Mouse (Mus musculus): ENCODE data around the gene Pnmal1. TPM values are rescaled to one million over a fixed set of nuclear protein-coding genes. Genes with fewer than 3 reads are reported as not detected.
A peak's percentile ranks its signal among the peaks of the same experiment; 100 is the strongest.

Pnmal1 gene
- total RNA-seq, 2 experiments from 2014 or later: not detected

- DNase-seq (ENCODE audit: low spot score): peak; percentile 100
Observed at GRCm38 (mm10) chr7:16924037-16924834, 35.2 kb upstream of the Pnmal1 start, which contains the start of gene Calm3. Gene Calm3 (minus strand): TSS chr7:16924114.

GRCm38 (mm10) chr7:16928341-16928740, 31.1 kb upstream of the Pnmal1 start:
- DNase-seq (ENCODE audit: low spot score): no peak

- DNase-seq (ENCODE audit: low spot score): peak; percentile 66
Observed at GRCm38 (mm10) chr7:16930850-16931249, 28.6 kb upstream of the Pnmal1 start.

- peak; percentile 85 for DNase-seq (ENCODE audit: low spot score)
Observed at GRCm38 (mm10) chr7:16931968-16932627, 27.4 kb upstream of the Pnmal1 start.

- DNase-seq (ENCODE audit: low spot score): no peak
Observed at GRCm38 (mm10) chr7:16932704-16933577, 26.5 kb upstream of the Pnmal1 start.

- no peak for DNase-seq (ENCODE audit: low spot score)
Observed at GRCm38 (mm10) chr7:16937312-16937711, 22.2 kb upstream of the Pnmal1 start.

- no peak for DNase-seq (ENCODE audit: low spot score)
Observed at GRCm38 (mm10) chr7:16938117-16938791, 21.2 kb upstream of the Pnmal1 start.

GRCm38 (mm10) chr7:16940292-16940691, 19.2 kb upstream of the Pnmal1 start:
- DNase-seq (ENCODE audit: low spot score): no peak

- no peak for DNase-seq (ENCODE audit: low spot score)
Observed at GRCm38 (mm10) chr7:16942861-16943260, 16.6 kb upstream of the Pnmal1 start.

GRCm38 (mm10) chr7:16944061-16944807, 15.2 kb upstream of the Pnmal1 start, which contains the start of gene Pnmal2:
Gene Pnmal2 (plus strand): TSS chr7:16944682.
- no peak for DNase-seq (ENCODE audit: low spot score)

- no peak for DNase-seq (ENCODE audit: low spot score)
Observed at GRCm38 (mm10) chr7:16944808-16945315, 14.6 kb upstream of the Pnmal1 start.

GRCm38 (mm10) chr7:16945419-16945818, 14.1 kb upstream of the Pnmal1 start:
- DNase-seq (ENCODE audit: low spot score): no peak

GRCm38 (mm10) chr7:16946441-16947348, 12.8 kb upstream of the Pnmal1 start:
- DNase-seq (ENCODE audit: low spot score): no peak

GRCm38 (mm10) chr7:16947349-16947895, 12.1 kb upstream of the Pnmal1 start:
- DNase-seq (ENCODE audit: low spot score): no peak

GRCm38 (mm10) chr7:16947959-16948361, 11.5 kb upstream of the Pnmal1 start:
- no peak for DNase-seq (ENCODE audit: low spot score)

- no peak for DNase-seq (ENCODE audit: low spot score)
Observed at GRCm38 (mm10) chr7:16948923-16949458, 10.5 kb upstream of the Pnmal1 start.

- DNase-seq (ENCODE audit: low spot score): peak; percentile 69
Observed at GRCm38 (mm10) chr7:16949908-16950841, 9.3 kb upstream of the Pnmal1 start.

Measured in gastrocnemius, adult 18-20 months (tissue).